Mouse (Mus musculus) adipocyte (in vitro differentiated cells): ENCODE measurements around the gene Hacd2.

Experiments
- DNase-seq: peaks from one replicate; pipeline ENCODE4 v3.0.0-alpha.2; 2016; ENCODE audit warnings: low spot score

The Hacd2 gene

DNA sequence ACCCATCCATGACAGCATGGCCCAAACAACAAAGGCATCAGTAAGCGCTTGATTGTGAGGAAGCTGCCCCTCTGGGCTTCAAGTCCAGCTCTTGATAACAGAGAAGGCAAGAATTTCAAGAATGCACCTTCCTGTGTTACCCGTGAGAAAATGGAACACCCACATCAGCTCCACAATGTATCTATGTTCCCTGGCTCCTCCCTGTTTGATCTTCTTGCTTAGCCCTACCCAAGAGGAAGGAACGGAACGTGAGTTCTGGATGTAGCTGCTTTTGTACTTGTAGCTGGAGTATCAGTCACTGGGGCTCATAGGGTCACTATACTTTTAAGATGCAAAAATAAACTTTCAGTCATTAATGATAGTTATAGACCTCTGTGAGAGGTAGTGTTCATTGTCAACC is 98.4 kb downstream of the Hacd2 start:
- DNase-seq: no peak

DNA sequence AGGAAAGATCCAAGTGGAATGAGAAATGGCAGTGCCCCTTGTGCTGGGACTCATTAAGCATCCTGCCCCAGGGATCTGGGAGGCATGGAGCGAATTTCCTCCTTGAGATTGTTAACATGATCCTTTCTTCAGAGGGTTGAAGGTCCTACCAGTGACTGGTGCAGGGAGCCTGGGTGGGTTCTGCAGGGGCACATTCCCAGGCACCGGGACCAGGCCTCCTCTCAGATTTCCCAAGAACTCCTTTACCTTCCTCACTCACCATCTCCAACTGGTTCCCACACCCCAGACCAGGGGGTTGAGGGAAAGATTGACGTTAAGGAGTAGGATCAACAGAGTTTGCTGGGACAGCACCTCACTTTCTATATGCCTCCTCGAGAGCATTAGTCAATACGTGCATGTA is 105.0 kb downstream of the Hacd2 start:
- DNase-seq: no peak

- DNase-seq: peak; percentile 20
Measured at GRCm38 (mm10) chr16:35130172-35130571, 107.9 kb downstream of the Hacd2 start.

DNA sequence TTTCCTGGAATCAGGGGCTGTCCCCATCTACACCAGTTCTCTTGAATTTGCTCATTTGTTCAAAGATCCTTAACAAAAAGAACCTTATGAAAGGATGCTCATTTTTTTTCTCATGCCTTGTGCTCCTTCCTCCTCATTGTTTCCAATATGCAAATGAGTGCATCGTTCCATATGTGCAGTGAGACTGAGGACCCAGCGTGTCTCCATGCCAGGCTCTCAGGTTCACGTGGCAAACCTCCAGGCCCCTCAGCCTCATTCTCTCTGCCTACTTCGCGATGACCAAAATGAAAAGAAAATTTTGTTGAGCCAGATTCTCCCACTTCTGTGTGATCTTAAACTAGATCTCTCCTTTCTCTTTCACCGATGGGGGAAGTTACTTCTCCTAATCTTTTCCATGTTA is 117.2 kb downstream of the Hacd2 start:
- no peak for DNase-seq

DNA sequence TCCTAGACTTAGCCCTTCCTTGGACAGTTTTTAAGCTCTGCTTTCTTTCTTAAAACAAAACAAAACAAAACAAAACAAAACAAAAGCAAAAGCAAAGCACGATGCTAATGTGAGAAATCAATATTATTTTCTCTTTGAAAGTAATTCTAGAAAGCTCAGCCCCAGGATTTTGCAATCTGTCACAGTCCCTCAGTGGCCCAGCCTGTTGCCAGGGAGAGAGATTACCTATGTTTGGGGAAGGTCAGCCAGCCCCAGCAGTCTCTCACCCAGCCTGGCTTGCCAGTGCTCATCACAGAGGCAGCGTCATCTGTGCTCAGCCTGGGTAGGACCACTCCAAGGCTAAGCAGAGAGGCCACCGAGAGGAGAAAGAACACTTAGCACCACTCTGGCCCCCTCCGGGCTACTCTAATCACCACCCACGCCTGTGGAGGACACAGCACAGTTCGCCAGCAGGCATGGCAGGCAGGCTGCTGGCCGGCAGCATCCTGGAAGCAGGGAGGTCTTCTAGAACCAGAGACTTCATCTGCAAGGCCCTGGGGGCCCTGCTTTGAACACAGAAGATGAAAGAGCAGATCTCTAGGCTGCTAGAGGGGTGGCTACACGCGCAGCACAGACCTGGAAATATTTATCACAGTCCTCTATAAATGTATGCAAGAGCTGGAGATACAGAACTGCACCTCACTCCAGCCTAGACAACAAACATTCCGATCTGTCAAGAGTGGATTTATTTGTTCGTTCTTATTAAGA is 117.8 kb downstream of the Hacd2 start:
- DNase-seq: no peak

DNA sequence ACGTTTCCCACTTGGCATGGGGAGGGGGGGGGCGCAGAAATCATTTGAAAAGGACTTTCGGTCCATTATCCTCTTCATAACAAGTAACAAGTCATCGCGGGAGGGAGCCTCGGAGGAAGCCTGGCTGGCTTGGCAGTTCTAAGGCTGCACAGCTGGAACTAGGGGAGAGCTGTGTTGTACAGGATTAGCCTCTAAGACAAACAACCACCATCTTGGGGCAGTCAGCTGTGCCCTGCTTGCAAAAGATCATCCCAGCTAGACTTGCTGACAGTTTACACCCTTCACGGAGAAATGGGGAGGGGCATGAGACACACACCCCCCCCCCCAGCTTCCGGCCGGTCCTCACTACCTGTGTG is 118.4 kb downstream of the Hacd2 start:
- no peak for DNase-seq

DNA sequence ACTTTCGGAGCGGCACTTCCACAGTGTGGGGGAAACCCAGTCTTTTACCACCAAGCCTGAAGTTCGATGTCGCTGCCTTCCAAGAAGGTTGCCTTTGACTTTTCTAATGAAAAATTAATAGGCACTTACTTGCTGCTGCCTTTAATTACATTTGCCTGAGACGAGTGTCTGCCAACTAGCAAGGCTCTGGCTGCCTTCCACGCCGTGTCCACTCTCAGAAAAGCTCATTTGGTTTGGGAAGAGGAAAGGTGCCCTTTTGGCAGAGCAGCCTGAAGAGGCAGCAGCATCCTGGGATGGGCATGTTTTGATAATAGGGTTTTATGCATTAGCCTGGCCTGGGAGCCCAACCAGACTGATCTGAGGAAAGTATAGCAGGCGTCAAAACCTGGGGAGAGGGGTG is 119.6 kb downstream of the Hacd2 start:
- DNase-seq: no peak

GRCm38 (mm10) chr16:35146153-35146552 is 123.9 kb downstream of the Hacd2 start:
- no peak for DNase-seq

GRCm38 (mm10) chr16:35153146-35153755 is 131.0 kb downstream of the Hacd2 start:
- DNase-seq: no peak

GRCm38 (mm10) chr16:35154245-35154640 is 132.0 kb downstream of the Hacd2 start:
- no peak for DNase-seq

- no peak for DNase-seq
Measured at GRCm38 (mm10) chr16:35154641-35155390, 132.6 kb downstream of the Hacd2 start, which contains the start of gene Adcy5. TSS of gene Adcy5 (plus strand) at chr16:35154877.

GRCm38 (mm10) chr16:35155391-35156305 is 133.4 kb downstream of the Hacd2 start:
- no peak for DNase-seq

DNA sequence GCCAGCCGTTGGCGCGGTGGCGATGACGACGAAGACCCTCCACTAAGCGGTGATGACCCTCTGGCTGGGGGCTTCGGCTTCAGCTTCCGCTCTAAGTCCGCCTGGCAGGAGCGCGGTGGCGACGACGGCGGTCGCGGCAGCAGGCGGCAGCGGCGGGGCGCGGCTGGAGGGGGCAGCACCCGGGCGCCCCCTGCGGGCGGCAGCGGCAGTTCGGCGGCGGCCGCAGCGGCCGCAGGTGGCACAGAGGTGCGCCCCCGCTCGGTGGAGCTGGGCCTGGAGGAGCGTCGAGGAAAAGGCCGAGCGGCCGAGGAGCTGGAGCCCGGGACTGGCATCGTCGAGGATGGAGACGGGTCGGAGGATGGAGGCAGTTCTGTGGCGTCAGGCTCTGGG is 134.1 kb downstream of the Hacd2 start:
- no peak for DNase-seq

DNA sequence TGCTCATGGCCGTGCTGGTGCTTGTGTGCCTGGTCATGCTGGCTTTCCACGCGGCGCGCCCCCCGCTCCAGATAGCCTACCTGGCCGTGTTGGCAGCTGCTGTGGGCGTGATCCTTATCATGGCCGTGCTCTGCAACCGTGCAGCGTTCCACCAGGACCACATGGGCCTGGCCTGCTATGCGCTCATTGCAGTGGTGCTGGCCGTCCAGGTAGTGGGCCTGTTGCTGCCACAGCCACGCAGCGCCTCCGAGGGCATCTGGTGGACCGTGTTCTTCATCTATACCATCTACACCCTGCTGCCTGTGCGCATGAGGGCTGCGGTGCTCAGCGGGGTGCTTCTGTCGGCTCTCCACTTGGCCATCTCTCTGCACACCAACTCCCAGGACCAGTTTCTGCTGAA is 134.6 kb downstream of the Hacd2 start:
- no peak for DNase-seq
